Mouse (Mus musculus) C3H10T1/2 (cell line): ENCODE data around the gene Lrrc4c. TPM values are rescaled to one million over a fixed set of nuclear protein-coding genes. Genes with fewer than 3 reads are reported as not detected.

ENCODE experiments used
- polyA plus RNA-seq, 2 experiments: library from polyadenylated mRNA; unstranded; fragments of >200 nt; fragmentation: generic; extraction: Trizol; gene quantifications; one replicate each; pipeline ENCODE4 v1.2.1; 2012; ENCODE audit warnings: missing spikeins in 2 of 2

The Lrrc4c gene
- polyA plus RNA-seq = 1 to 10 TPM in 1 of 2 experiments, not detected in 1; 1.3 TPM

DNA sequence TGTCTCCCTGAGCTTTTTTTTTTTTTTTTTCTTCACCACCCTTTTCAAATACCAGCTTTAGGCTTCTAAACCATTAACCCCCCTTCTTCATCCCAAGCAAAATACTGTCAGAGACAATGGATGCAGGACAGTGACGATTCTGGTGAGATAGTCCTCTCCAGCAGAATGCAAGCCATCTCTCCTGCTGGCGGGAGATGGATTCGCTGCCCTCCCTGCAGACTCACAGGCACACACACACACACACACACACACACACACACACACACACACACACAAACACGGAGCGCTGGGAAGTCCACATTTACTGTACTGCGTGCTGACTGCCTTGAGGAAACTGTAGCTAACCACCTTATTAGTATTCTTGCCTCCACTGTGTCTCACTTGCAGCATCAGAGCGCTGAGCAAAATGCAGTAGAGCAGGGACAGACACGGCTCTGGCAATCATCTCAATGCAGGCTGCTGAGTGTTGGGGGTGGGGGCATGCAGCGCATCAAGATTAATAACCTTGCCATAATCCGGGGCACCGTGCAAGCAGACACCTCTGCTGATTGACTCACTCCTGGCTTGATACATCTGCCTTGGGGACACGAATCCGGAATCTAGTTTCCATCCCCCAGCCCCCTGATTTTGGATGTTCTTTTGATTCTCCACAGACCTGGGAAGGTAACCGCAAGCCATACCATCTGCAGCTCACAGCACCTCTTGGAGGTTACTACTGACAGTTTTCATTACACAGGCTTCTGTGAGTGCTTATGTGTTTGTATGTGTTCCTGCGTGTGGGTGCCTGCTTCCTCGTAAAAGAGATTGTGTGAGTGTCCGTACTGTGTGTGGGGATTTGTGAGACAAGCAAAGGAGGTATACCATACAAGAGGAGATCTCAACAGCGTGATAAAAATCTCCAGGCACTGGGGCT is at the start of gene Lrrc4c:
Gene Lrrc4c (plus strand): TSS at position 783 of the 913 bp plus-strand sequence.

